Mouse (Mus musculus) cerebellum, adult 8-10 months (tissue): ENCODE measurements around the gene Tbxa2r.
A peak's percentile ranks its signal among the peaks of the same experiment; 100 is the strongest.

ENCODE experiments used
- DNase-seq: peaks from one replicate; pipeline ENCODE4 v3.0.0; 2022

The Tbxa2r gene

DNA sequence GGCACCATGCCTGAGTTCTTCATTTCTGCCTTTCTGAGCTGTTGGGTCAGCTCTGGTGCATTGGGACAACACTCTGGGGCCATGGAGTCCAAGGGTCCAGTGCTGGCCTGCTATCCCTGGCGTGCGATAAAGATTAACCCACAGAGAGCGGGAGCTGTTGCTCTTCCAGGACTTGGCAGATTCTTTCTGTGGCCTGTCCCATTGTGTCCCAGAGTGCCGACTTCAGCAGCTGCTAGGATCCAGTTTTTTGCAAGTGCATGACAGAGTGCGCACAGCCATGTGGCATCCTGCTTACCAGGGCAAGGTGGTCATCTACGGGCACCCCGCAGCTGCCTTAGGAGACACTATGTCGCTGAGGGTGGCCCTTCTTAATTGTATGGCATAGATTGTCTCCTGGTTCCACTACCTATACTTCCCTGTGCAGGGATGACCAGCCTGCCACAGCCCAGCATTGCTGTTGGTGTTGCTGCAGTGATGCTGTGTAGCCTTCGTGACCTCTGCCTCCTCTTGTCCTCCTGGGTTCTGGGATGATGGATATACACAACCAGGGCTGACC lies 28.1 kb upstream of the Tbxa2r start:
- DNase-seq = no peak

DNA sequence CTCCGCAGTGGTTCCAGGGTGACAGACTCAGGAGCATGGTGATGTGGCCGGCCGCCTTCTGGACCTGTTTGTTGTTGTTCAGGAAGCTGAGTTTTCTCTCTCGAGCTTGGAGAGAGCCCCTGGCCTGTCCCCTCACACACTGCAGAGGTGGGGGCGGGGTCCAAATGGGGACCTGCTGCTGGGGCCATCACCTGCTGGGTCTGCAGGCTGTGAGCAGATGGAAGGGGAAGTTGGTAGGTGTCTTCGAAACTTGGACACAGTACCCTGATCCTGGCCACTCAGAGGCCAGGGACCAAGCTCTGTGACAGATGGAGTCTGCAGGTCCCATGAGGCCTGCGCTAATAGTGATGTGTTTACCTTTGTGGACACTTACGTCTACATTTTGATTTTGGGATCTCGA lies 27.2 kb upstream of the Tbxa2r start:
- peak; percentile 78 for DNase-seq

DNA sequence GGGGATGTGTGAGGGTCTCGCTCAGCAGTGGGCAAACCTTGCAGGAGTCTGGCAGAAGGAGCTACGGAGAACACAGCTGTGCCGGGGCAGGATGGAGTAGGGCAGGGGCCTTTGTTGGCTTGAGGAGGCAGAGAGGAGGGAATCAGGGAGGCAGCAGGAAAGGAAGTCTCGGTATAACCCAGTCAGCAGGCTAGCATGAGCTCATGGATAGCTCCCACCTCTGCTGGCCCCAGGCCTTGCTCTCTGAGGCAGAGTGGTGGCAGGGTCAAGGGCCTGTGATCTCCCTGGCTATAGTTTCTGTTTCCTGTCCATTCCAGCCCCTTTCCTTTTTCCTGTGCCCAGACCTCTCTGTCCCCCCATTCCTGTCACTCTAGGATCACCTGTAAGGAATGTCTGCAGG lies 26.2 kb upstream of the Tbxa2r start:
- no peak for DNase-seq

DNA sequence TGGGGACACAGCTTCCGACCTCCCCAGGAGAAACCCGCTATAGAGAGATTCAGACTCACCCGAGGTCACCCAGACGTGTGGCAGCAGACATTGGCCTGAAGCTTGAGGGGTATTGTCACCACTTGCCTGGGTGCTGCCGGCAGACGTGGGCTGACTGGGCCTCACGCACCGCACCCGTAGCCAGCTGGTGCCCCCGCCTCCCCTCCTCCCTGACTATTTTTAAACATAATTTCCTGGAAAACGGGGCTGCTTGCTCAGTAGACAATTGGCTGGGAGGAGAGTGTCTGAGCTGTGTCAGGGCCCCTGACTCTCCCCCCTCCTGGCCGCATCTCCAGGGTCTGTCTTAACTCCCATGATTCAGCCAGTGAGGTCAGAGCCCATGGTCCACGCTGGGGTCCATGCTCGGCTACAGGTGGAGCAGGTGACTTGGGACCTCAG lies 25.7 kb upstream of the Tbxa2r start:
- DNase-seq = no peak

DNA sequence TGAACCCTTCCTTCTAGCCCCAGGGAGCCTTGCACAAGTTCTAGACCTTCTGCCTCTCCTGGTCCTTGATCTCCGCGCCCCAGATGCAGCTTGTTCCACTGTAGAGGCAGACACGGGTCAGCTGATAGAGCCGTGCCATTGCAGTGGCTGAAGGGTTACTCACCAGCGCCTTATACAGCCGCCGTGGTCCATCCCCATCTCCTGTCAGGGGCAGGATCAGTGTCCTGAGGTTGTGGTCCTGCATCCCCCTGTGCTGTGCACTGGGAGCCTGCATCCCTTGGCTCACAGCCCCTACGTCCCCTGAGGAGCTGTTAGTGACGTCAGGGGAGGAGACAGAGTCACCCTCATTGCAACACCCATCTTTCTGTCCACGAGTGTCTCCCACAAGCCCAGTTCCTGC lies 25.3 kb upstream of the Tbxa2r start:
- no peak for DNase-seq

DNA sequence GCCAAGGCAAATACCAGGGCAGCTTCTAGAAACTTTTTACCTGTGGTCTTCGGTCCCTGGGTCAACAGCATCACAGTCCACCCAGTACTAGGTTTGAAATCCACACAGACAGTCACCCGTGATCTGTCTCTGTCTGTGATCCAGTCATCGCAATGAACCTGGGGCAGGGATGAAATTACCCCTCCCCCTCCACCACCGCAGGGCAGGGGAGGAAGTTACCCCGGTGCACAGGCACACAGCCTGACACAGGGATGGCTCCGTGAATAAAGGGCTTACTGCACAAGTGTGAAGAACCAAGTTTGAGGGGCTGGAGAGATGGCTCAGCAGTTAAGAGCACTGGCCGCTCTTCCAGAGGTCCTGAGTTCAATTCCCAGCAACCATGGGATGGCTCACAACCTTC lies 24.8 kb upstream of the Tbxa2r start:
- no peak for DNase-seq

DNA sequence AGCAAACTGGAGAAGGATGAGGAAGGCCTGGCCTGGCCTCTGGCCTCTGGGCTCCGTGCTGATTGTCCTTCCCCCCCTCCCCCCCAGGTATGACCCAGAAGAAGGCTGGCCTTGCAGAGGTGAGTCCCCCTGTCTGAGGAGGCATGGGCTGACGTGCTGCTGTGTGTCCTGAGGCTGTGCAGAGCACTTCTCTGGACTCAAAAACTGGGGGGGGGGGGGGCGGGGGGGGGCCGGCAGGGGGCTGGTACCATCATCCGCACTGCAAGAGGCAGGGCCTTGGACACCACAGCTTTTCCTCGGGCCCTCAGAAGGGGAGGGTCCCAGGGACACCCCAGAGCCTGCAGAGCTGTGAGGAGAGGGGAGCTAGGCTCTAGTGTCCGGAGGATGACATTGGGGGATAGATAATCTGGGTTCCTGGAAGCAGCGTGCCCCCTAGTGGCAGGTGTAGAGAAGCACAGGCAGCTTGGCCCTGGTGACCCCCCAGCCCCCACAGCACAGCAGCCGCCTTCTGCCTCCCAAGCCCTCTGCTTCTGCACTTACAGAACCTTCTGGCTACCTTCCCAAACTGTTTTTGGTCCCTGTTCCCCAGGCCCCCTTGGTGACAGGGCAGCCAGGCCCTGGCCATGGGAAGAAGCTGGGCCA lies 23.8 kb upstream of the Tbxa2r start:
- peak; percentile 77 for DNase-seq

DNA sequence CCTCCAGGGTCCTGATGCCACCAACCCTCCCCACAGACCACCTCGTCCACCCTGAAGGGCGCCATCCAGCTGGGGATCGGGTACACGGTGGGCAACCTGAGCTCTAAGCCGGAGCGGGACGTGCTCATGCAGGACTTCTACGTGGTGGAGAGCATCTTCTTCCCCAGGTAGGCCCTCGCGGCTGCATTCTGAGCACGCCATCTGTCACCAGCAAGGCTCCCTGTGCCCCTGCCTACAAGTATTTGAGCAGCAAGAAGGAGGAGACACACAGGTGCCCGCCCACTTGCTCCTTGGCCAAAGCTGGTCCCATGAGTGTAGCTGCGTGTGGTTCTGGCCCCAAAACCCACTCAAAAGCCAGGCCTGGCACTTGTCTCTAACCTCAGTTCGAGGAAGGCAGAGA lies 22.9 kb upstream of the Tbxa2r start:
- DNase-seq = no peak

DNA sequence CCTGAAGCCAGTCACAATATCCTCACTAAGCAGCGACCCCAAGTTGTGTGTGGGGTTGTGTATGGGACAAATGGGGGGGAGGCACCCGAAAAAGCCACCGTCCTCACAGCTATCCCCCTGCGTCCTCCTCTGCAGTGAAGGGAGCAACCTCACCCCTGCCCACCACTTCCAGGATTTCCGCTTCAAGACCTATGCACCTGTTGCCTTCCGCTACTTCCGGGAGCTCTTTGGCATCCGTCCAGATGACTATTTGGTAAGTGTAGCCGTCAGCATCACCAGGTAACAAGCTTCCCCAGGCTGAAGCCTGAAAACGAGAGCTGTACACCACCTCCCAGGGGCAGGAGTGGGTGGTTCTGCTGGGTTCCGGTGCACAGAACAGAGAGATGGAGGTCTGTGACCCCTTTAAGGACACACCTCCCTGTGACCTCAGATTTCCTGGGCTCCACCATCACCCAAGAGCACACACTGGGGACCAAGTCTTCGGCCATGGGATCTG lies 22.3 kb upstream of the Tbxa2r start:
- DNase-seq = no peak

DNA sequence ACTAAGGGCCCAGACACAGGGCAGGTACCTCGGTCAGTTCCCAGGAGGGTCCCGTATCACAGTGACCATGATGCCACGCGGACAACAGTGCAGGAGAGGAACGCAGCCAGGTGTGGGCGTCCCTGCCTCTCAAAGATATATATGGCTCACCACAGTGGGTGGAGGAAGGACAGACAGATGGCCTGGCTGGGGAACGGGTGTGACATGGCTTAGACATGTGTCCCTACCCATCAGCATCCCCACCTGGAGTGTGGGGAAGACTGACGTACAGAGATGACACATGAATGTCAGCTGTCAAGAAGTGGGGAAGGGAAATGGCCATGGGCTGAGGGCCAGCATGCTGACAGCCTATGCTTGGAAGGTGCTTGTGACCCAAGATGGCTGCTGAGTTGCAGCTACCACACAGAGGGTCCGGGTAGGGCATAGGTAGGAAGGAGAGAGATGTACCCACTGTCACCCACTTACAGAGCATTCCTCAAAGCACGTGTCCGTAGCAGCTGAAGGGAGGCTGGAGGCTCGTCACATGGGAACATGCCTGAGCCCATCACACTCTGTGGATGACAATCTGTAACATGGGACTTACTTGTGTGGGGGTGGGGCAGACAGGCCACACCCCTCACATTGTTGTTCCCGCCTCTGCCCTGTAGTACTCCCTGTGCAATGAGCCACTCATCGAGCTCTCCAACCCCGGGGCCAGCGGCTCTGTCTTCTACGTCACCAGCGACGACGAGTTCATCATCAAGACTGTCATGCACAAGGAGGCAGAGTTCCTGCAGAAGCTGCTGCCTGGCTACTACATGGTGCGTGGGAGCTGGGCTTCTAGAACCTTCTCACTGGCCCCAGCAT lies 21.5 kb upstream of the Tbxa2r start:
- DNase-seq = no peak

DNA sequence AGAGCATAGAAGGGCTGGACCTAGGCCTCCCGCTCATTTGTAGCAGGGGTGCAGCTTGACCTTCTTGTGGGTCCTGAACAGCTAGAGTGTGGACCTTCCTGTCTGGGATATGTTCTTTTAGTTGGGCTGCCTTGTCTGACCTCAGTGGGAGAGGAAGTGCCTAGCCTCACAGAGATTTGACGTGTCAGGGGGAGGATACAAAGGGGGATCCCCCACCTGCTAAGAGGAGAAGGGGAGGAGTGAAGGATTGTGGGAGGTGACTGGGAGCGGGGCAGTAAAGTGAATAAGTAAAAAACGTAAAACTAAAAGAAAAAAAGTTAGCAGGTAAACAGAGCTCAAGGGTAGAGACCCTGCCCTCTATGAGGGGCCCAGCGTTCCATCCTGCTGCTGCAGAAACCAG lies 19.0 kb upstream of the Tbxa2r start:
- no peak for DNase-seq

DNA sequence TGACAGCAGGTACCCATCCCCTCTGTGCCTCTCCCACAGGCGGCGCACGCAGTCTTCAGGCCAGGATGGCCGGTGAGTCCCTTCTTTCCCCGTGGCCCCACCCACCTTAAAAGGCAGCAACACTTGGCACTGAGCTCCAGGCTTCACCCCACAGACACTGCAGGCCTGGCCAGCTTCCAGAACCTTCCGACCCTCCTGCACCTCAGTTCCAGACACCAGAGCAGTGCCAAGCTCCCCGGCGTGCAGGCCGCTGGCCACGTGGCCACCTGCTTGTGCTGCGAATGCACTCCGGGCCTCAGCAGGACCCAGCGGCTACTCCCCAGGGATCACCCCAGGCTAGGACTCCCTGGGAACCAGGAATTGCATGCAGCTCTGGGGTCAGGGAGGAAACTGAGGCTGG lies 14.9 kb upstream of the Tbxa2r start:
- no peak for DNase-seq

DNA sequence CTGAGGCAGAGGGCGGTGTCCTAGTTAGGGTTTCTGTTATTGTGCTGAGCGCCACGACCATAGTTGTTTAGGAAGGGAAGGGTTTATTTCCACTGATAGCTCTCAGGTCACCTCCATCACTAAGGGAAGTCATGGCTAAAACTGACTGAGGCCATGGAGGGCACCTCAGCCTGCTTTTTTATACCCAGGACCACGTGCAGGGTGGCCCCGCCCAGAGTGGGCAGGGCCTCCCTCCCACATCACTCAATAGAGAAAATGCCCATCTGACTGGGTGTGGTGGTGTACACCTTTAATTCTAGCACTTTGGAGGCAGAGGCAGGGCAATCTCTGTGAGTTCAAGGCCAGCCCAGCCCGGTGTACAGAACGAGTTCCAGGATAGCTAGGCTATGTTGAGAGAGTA lies 14.3 kb upstream of the Tbxa2r start:
- DNase-seq = no peak

DNA sequence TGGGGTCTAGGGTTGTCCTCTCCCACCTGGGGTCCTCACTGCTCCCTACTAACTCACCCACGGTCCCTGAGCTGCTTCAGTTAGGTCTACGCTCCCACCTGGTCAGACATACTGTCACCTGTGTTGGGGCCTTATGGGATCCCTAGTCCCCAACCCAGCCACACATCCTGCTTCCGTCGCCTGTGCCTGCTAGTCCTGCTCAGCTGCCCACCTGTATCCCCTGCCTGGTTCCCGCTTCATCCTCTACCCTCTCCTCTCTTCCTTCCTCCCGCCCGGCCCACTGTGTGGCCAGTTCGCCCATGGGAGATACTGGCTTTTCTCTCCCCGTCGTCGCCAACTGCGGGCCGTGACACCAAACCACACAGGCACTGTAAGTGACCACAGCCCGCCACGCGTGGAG lies 12.9 kb upstream of the Tbxa2r start:
- DNase-seq = no peak

DNA sequence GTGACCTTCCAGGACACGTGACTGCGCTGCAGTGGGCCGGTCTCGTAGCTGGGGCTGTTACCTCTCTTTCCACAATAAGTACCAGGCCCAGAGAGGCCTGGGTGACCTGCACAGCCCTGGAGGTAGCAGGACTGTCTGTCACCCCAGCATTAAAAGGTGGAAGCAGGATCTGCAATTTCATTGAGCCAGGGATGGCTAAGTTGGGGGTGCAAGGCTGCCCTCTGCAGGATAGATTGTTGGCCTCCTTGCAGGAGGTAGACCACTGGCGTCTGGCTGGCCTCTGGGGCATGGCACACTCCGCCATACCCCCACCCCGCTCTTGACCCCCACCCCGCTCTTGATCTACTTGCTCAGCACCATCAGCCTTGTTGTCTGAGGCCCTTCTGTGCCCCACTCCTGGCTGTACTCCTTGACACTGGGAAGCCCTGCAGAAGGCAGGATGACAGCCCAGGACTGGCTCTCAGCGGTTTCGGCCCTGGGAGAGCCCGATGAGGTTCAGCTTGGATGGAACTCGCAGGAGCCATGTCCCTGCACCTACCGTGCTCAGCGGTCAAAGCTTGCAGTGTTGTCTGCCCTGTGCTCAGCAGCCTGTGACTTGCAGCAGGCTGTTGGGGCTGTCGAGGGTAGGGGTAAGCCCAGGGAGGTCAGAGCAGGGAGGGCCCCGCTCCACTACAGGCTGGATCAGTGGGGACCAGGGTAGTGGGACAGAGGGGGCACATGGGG lies 12.0 kb upstream of the Tbxa2r start:
- no peak for DNase-seq

DNA sequence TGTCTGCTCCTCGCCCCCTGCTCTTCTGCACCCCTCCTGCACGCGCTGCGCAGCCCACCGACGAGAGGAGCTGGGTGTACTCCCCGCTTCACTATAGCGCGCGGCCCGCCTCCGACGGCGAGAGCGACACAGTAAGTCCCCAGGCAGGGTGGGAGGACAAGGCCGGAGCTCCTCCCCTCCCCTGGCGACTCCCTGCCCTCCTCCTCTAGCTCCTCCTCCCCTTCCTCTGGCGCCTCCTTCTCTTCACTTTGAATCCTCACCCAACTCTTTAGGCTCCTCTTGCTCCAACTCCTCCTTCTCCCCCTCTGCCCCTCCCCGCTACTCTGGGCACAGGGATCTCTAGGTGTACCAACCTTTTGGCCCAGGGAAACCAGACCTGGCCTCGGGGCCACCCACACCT lies 11.3 kb upstream of the Tbxa2r start:
- DNase-seq = no peak

DNA sequence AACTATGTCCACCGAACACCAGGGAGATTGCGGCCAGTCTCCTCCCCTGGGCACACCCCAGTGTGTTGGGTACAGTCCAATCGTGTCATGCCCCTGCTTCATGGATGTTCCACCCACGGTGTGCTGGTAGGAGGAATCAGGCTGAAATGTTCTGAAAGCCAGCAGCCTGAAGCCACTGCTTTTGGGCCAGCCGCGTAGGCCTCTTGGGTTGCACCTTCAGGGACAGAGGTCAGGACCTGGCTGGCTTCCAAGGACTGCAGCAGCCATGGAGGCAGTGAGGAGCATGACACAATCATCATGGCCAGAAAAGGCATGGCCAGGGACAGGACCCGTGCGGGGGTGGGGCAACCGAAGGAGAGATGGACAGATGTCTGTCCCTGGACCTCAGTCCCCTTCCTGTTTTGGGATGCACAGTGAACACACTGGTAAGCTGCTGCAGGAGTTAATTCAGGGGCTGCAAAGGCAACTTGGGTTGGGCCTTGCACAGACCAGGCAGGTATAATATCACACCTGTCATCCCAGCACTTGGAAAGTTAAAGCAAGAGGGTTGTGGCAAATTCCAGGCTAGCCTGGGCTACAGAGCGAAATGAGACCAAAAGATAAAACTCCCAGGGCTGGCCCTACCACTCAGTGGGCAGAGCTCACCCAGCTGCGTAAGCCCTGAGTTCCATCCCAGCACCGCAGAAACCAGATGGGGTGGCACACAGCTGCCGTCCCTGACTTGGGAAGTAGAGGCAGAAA lies 9.8 kb upstream of the Tbxa2r start:
- DNase-seq = peak; percentile 63

DNA sequence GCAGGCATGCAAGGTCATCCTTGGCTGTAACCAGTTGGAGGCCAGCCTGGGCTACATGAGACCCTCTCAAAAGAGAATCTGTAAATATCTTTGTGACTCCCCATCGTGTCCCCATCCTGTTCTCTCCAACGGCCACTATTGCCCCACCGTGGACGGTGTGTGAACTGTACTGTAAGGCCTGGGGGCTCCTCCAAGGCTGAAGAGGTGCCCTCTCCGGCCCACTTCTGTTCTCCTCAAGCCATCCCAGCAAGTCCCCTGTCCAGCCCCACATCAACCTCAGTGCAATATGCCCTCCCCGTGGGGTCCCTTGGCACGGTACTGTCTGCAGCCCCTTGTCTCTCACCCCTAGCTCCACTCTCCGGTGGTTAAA lies 9.2 kb upstream of the Tbxa2r start:
- DNase-seq = peak; percentile 54

DNA sequence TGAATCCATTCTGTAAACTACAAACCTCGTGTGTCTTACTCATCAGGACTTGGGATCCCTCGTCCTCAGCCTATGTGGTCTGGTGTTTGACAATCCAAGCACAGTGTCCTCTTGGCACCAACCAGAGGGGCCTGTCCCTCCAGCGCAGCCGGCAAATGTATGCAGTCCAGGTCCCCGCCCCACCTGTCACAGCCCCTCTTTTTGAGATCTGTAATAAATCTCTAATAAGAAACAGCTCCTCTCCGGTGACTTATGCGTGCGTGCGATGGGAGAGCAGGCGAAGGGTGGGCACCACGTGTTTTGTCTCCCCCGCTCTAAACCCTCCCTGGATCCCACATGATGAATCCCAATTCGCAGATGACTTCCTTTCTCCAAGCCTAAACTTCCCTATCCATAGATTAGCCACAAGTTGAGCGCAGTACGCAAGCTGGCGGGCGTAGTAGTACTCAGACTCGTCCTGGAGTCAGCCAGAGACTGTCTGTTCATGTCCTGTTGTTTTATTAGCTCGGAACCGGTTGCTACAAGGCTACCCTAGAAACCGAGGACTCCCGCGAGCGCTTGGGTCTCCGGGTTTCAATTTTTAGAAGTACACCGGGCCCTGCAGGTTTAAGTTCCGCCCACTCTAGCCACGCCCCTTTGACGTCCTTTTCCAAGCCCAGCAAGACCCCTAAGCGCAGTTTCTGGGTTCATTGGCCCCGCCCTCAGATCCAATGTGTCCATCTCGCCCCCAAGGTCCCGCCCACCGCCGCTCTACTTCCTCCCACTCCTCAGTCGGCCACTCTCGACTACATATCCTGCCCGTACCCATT lies 8.6 kb upstream of the Tbxa2r start:
- DNase-seq = peak; percentile 54

DNA sequence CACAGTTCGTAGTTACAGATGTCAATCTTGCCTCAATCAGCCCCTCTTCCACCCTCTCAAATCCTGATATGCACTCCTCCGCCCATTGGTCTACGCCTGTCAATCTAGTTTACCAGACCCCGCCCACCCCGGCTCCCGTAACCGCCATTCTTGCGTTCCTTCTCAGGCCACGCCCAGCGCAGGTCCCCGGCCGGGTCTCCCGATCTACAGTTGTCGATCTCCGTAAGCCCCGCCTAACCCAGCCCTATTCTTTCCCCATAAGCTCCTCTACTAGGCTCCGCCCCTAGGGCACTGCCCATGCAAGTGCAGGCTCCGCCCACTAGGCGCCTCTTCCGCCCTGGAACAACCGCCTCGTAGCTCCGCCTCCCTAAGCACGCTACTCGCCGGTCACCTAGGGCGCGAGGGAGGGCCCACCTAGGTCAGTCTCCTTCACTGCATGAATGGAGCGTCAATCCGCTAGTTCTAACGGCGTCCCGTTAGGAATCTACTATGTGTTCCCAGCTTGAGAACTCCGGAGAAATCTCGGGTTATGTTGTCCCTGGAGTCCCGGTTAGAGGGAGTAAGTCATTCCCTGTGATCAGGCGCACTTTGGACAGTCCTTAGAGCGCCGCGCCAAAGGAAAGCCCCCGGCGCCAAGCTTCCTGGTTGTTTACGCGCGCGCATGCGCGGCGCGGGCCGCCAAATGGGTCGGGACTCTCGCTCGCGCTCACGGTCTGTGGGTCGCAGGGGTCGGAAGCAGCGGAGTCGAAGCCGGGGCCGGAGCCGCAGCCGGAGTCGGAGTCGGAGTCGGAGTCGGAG lies 7.8 kb upstream of the Tbxa2r start, which contains the start of gene Cactin:
Gene Cactin, plus strand, starts transcription at position 554 of the 798 bp plus-strand sequence.
- DNase-seq = peak; percentile 98

DNA sequence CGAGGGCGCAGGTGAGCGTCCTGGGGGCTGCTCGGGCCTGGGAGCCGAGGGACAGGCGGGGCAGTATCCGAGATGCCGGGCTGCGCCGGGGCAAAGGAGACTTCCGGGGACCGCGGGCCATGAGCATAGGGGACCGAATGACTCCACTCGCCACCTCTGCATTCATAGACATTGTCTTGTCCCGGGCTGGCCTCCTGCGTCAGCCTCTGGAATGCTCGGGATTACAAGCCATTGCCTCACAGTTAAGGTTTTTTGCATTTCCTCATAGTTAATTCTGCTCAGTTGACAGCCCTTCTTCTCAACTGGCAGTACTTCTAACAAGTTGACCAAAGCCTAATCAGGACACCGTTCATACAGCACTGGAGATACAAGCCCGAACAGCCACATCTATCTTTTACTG lies 7.1 kb upstream of the Tbxa2r start:
- DNase-seq = no peak
